Mouse (Mus musculus) megakaryocyte, adult 5-6 weeks (primary cell): Measurements from ENCODE around the gene Sec16b. TPM values are rescaled to one million over a fixed set of nuclear protein-coding genes. Genes with fewer than 3 reads are reported as not detected.

Source experiments
- ATAC-seq: 2 replicates; pipeline ENCODE4 v1.8.0; 2016; ENCODE audit warnings: mild to moderate bottlenecking, inconsistent platforms; ENCODE audit not compliant: poor library complexity, severe bottlenecking
- total RNA-seq, 2 experiments: library from RNA; stranded (forward) in 1 of 2; stranded (reverse) in 1 of 2; fragments of 153-499, 151-499 nt in 1 of 2; fragments of 221-1000, 200-1000 nt in 1 of 2; gene quantifications; 2 replicates each; pipeline versions ENCODE4 v1.2.3 to v1.2.4; 2015 to 2017

Sec16b gene
- total RNA-seq, 2 experiments from 2014 or later, result 0.26 to 0.54 TPM

DNA sequence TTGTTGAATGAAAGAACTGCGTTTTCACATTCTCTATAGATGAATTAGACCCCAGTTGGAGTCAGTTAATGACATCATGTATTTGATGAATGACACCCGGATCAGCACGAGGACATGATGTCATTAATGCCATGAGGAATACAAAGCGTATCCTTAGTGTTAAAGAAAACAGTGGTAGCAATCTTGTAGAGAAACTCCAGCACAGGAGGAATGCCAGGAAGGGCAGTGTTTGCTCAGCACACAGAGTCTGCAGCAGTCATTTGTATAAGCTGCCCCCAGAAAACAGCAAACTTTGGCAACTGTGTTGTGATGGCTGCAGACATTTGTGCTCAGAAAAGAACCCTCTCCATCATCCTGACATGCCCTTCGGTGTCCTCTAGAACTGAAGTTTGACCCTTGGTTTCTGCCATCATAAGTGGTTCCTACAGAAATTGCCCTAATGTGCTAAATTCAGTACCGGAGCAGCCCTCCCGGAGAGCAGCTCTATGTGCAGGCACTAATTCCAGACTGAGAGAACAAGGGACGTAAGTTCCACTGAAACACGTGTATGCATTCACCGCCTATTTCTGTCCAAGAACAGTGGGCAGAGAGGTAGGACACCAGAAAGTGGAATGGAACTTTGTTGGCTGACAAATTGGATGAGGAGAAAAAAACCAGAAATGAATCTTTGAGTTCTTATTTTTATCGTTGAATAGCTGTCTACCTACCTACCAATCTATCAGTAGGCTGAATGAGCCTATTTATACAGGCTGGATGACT, 6.3 kb downstream of the Sec16b start:
- no peak for ATAC-seq

DNA sequence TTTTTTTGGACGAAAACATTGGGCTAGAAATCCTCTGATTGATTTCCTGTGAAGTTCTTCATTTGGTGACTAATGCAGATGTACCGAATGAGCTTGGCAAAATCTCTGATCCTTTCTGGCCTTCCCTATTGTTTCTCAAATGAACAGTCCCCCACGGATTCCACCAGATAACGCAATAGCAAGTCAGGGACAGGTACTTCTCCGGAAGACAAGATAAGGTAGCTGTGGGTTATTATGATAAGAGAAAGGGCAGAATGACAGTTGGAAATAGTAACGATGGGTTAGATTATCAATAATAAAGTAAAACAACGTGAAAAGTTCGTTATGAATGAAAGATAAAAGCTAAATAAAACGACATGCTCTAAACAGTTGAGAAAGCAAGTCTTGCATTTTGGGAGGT, 7.0 kb downstream of the Sec16b start:
- no peak for ATAC-seq

DNA sequence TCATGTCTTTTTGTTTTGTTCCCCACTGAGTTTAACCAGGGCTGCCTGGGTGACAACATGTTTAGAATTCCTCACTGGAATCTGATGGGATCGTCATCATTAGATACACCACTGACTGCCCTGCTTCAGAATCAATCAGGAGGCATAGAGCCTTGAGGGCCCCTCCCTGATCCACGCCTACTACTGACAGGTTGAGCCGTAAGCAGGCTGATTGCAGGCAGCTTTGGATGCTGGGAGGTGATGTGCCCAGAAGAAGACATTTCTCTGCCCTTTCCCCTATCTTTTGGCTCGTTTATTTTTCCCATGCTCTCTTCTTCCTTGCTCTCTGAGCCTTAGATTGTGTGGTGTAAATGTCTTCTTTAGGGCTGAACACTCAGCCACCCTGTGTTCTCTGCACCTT, 7.8 kb downstream of the Sec16b start:
- no peak for ATAC-seq

DNA sequence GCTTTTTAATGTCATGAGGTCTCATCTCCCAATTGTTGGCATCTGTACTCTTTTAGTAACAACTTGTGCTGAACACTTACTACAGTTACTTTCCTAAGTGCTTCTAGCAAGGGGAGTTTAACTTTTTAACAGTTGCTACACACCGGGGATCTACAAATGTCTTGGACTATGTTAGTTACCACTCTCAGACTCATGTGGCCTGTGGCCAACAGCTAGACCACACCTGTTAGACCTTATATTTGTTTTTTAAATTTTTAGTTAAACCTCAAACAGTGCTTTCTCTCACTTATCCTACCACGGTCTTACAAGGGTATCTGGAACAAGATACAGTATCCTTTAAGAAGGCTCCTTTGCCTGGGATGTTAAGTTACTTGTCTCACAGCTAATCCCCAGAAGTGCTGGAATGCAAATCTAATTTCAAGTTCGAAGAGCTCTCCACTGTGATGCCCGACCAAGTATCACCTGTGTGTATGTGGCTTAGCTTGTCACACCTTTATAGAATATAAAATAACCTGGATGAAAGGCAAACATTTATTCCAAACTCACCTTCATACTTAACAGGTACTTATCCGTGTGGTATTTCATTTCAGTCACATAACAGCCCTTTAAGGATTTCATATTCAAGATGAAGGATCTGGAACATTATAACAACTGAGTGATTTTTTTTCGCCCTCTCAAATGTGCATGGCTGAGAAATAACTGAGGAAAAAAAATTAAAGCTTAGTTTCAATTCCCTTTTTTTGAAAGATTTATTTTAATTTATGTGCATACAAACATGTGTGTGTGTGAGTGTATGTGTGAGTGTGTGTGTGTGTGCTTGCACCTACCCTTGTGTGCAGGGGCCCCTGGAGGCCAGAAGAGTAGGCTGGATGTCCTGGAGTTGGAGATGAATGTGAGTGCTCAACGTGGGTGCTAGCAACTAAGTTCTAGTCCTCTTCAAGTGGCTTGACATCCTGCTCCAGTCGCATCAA, 10.6 kb downstream of the Sec16b start:
- no peak for ATAC-seq

DNA sequence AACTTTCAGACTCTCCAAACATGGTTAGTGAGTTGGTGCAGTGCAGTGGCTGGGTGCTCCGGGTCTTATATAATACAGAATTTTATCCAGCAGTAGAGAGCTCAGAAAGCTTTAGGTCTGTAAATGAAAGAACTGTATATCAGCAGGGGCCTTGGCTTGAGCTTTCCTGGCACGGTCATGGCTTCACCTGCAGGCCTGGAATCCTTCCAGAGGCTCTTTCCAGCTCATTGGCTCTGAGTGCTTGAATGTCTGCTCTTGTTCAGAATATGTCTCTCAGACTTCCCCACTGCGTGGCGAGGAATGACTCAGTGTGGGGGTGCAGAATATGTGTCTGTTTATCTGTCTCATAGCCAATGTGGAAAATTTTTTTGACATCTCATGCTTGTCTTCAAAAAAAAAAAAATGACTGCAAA, 11.6 kb downstream of the Sec16b start:
- ATAC-seq, result no peak

DNA sequence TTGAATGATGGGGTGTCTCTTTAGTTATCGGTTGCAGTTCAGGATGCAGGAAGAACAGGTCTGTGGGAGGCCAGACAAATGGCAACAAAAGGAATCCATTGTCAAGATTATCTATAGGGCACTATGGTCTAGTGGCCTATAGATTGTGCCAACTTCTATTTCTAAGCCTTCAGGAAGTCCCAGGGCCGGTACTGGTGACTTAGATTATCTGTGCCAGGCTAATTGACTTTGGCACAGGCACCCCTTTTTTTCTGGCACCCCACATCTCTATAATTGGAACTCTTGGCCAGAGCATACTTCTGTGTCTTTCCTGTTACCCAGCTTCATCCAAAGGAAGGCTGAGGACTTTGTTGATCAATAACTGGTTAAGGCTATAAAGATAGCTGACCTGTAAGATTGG, 12.9 kb downstream of the Sec16b start:
- ATAC-seq, result no peak

DNA sequence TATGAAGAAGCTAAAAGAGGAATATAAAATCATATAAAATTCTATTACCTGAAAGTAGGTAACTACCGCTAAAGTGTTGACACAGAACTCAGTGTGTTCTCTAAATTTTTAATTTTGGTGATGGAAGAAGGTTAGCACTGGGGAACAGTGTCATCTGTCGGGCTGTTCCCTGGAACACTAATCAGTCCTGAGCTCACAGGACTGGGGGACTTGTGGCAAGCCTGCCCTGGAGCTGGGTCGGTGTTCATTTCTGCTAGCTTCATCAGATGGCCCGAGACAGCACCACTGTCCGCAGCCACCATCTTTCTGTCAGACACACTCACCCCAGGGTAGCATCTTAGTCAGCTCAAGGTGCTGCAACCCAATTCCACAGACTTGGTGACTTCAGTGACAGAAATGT, 15.8 kb downstream of the Sec16b start:
- no peak for ATAC-seq

DNA sequence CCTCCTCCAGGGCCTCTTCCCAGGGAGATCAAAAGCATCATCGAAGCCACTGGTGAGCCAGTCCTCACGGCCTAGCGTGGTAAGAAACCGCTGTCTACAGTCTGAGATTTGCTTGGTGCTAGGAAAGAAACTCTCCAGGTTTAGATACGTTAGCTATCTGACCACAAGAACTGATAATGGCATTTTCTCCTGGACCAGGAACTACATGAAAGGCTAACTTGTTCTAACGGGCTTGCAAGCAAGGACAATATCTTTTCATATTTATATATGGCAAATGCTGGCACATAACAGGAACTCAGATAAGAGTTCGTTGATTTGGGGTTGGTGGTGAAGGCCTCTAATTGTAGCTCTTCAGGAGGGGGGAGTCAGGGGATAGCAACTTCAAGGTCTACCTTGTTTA, 18.2 kb downstream of the Sec16b start:
- no peak for ATAC-seq

DNA sequence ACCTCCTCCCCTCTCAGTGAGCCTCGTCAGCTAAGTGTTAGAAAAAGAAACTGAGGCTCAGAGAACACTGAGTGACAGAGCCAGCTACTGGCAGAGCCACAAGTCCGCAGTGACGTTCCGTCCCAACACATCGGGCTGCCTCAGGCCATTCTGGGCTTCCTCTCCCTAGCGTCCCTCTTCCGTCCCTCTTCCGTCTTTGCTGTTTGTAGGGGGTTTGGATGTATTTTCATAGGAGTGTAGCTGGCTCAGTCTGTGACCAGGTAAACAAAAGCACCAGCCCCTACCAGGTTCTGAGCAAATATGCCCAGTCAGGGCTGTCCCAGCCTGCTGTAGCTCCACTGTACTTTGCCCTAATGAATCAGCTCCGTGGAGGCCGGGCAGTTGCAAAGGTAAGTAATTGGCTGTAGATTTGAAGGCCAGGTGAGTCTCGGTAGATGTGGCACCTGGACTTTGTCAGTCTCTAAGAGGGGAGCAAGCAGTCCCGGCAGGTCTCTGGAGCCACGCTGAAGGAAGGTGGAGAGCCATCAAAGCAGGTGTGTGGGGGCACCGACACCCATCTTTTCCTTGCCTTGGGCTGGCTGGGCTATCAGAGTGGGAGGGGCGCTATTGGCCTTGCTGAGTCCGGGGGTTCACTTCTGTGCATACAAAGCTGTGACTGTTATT, 19.3 kb downstream of the Sec16b start:
- no peak for ATAC-seq

DNA sequence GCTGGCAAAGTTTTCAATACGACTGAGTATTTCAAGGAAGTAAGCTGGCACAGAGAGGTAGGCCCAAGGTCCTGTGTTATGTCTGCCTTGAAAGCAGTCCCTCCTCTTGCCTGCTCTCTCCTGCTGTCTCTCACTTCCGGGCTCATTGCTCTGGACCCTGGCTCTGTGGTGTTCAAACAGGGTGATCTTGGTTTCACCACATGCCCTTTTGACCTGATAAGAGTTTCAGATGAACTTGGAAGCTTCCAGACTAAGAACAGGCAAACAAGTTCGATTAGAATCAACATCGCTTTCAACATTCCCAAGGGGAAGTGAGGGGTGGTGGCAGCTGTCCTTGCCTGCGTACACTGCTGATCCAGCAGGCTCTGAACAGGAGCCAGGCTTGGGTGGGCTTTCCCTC, 20.1 kb downstream of the Sec16b start:
- no peak for ATAC-seq

DNA sequence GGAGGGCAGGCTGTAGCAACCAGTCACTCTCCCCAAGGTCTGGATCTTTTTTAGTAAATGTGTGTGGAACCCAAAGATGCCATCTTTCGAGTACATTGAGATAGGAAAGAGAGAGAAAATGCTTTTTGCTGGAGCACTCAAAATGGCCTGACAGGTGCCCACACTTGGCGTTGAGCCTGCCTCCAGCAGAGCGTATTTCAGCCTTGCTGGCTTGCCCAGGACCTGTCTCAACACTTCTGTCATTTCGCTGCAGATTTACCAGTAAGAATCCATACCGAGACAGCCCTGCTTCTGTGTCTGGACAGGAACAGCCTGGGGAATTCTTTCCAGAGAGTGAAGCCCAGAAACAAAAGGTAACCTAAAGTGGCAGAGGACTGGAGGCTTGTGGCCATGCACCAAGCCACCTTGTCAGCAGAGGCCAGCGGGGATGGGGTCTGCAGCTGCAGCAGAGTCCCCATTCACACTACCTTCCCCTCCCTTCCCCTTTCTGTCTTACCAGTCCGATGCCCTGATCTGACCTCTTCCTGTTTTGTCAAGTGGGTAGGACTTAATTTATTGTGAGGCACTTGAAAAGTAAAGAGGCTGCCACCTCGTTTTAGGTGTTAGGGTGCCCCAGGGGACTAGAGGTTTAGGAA, 26.4 kb downstream of the Sec16b start:
- ATAC-seq, result peak; percentile 76

DNA sequence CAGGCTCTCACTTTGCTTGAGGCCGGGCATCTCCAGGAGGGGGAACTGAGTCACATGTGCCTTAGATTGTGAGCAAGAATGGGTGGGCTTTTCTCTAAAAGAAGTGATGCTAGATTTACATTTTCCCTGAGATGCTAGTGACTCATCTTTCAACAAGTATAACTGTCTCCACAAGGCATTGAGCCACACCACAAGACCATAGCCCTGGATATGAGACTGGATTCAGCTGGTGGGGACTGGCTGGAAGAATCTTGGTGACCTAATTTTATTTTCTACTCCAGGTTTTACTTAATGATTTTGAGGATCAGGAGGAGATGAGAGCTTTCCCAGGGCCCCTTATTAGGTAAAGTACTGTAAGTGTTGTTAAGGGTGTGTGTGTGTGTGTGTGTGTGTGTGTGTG, 29.0 kb downstream of the Sec16b start:
- no peak for ATAC-seq

DNA sequence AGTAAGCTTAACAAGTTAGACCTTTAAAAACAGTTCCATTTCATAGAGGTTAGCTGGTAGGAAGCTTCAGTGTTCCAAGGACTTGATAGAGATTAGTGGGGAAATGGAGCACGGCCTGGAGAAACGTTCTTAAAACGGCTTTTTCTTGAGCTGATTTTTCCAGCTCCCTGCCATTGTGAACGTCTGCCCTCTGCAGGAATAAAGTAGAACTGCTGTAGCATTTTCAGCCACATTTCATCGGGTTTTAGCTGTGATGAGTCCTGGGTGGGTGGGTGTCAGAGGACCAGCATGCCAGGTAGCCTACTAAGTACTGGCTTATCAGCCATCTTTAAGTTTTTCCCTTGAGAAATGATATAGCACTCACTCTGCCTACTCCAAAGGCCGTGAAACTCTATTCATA, 29.9 kb downstream of the Sec16b start:
- ATAC-seq, result peak; percentile 64

DNA sequence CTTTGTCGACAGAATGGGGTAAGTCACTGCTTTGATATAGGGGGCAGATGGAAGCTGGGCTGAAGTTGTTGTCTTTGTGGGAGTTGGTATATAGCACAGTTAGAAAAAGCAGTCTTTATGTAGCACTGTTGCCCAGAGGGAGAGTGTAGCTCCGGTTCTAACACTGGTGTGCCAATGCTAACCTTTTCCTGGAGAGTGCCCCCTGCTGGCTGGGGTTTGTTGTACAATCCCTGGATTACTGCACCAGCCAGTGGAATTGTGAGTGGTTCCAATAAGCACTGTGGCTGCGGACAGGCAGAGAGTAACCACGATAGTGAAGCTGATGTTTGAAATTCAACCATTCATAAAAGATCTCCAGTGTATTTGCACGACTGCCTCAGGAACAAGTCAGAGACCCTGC, 31.1 kb downstream of the Sec16b start:
- ATAC-seq, result 0 out of 2 replicates have a peak, but pooled peaks have one; percentile 40

DNA sequence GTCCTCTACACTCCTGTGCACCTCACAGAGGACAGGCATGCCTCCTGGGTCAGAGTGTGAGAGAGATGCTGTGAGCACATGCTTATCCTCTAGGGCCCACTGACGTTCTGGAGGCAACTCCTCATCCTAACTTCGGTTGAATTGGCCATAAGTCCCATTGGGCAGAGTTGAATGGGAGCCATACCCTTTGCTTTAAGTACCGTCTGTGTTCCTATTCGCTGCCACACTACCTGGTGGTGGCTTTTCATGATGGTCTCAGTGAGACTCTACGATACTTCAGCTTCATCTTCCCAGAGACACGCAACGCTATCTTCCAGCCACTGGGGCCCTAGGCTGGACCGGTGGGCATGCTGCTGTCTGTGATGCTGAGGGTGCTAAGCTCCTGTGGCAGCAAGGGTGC, 38.5 kb downstream of the Sec16b start:
- no peak for ATAC-seq

DNA sequence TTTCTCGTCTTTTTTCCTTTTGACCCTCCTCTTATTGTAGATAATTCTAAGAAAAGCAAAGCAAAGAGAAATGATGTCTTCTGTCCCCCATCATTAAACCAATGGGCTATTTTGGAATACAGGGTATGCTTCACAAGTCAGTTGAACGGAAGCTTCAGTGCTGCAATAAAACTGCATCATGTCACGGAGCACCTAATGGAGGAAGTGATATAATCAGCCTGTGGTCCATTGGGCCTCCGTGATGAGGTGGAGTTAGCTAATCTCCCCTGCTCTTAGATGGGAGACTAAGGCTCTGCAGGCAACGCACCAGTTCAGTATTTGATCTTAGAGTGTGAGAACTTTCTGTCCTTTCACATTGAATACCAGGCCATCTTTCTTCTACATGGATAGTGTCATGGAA, 41.1 kb downstream of the Sec16b start:
- ATAC-seq, result peak; percentile 54

DNA sequence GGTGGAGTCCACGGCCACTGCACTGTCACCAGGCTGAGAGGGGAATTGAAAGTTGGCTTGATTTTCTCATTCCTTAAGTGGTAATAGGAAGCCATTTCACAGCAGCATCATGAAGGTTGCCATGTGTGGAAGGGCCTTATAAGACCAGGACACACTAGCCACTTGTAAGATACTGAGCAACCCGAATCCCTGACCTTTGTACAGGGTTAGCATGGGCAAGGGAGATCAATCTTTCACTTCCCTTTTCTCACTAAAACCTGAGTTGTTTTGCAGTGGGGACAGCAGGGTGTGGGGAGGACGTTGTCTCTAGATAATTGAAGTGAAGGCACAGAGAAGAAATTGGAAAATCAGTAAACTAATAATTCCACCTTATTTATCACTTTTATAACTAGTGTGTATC, 43.2 kb downstream of the Sec16b start:
- ATAC-seq, result peak; percentile 36

DNA sequence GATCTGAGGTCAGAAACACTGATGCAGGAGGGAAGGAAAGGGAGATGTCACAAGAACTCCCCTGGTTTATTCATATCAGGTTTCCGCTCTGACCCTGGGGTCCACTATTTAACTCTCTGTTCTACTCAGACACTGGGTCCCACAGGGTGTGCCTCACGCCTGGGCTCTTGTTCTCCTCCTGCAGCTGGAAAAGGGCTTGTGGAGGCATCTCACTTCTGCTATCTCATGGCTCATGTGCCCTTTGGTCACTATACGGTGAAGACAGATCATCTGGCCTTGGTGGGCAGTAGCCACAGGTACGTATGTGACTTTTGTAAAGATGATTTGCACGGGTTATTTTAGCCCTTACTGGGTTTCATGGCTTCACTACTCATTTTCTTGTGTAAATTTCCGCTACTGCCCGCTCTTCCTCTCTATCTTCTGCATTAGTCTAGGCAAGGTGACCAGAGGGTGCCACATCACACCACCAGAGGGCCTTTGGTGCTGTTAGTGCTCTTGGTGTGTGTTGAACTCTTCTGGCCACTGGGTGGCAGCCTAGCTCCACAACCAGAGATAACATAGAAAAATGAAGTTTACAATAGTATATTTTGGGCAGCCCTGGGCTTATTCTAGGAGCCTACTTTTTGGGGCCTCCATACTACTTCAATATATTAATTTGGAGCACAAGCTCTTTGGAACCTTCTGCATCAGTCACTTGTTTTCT, 46.4 kb downstream of the Sec16b start:
- peak; percentile 78 for ATAC-seq

DNA sequence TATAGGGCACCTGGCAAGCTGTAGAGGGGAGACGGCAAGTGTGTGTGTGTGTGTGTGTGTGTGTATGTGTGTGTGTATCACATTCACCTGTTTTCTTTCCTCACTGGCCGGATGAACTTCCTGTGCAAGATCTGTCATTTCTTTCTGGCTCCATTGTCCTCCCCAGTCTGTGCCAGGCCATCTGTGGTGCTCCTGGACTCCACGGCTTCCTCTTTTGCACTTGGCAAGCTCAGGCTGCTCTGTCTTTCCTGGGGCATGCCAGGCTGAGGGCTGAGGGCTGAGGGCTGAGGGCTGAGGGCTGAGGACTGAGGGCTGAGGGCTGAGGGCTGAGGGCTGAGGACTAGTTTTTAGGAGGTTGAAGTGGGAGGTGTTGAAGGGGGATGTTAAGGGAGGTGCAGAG, 47.6 kb downstream of the Sec16b start:
- peak; percentile 51 for ATAC-seq
